18 mouse cellular contexts compared by ENCODE assay signal in genomic region chr5:98202996-98203395, GRCm38 (mm10). TPM values are rescaled to one million over a fixed set of nuclear protein-coding genes. Genes with fewer than 3 reads are reported as not detected.
"Had no signal": no experiment of that assay in that cellular context is flagged by ENCODE, and none has a peak within 500 bp of the region (broad histone marks: within the 10 kb centered on the region; RNA-seq: fewer than 3 reads in every experiment).

No protein-coding gene starts in this region.

- DNase-seq: kidney, adult 2 months; kidney, postnatal 36 days; lung, adult 2 months; lung, postnatal 36 days; midbrain, embryonic 14.5 days; right cerebral cortex, adult 18-20 months; thymus, adult 18-20 months; thymus, postnatal 14 days had no signal

- H3K4me1 ChIP-seq: intestine, embryonic 15.5 days; liver, embryonic 15.5 days; midbrain, embryonic 10.5 days; neural tube, embryonic 15.5 days had no signal

- H3K36me3 ChIP-seq: intestine, embryonic 15.5 days; limb, embryonic 10.5 days; liver, embryonic 15.5 days; midbrain, embryonic 10.5 days; neural tube, embryonic 15.5 days had no signal

- H3K27ac ChIP-seq: intestine, embryonic 15.5 days; layer of hippocampus, adult 2 months; limb, embryonic 10.5 days; liver, embryonic 15.5 days; midbrain, embryonic 10.5 days; neural tube, embryonic 15.5 days had no signal

- H3K9me3 ChIP-seq: intestine, embryonic 15.5 days; limb, embryonic 10.5 days; liver, embryonic 15.5 days; midbrain, embryonic 10.5 days; neural tube, embryonic 15.5 days had no signal

- H3K27me3 ChIP-seq: intestine, embryonic 15.5 days; liver, embryonic 15.5 days had no signal

- H3K4me3 ChIP-seq: intestine, embryonic 15.5 days; layer of hippocampus, adult 2 months; limb, embryonic 10.5 days; liver, embryonic 15.5 days; midbrain, embryonic 10.5 days; myocyte; neural tube, embryonic 15.5 days had no signal

RNA-seq across cellular contexts. Expression of gene Prdm8, which starts 36.0 kb away (rescaled TPM):
- total RNA-seq: megakaryocyte progenitor cell, adult 5-6 weeks had no signal
- polyA plus RNA-seq: intestine, embryonic 15.5 days; liver, embryonic 11.5 days; liver, embryonic 15.5 days had no signal

RNA-seq across cellular contexts. Expression of gene Fgf5, which starts 51.0 kb away (rescaled TPM):
- total RNA-seq: megakaryocyte progenitor cell, adult 5-6 weeks had no signal
- polyA plus RNA-seq: kidney, adult 2 months; lung, adult 2 months; urinary bladder, adult 2 months had no signal
